Mouse (Mus musculus) ES-E14 (cell line): ENCODE results near the gene Fam222a.

Experiments
- HCFC1 ChIP-seq: IDR thresholded peaks from 2 replicates; pipeline ENCODE4 v1.6.1; 2012; ENCODE audit warnings: low read length, inconsistent platforms, borderline replicate concordance; ENCODE audit not compliant: insufficient read depth
- ZC3H11A ChIP-seq: IDR thresholded peaks from 2 replicates; pipeline ENCODE4 v1.6.1; 2012; ENCODE audit warnings: low read depth, mild to moderate bottlenecking, inconsistent platforms, low read length, borderline replicate concordance
- ZNF384 ChIP-seq: IDR thresholded peaks from 2 replicates; pipeline ENCODE4 v1.6.1; 2012; ENCODE audit warnings: low read depth, low read length, inconsistent platforms

- TF ChIP-seq ZNF384 (no peak), HCFC1 (peak; percentile 58; the same call in 1 of the 2 replicates), ZC3H11A (no peak)
Measured at GRCm38 (mm10) chr5:114571451-114572030, 3.7 kb downstream of the Fam222a start.
